Mouse (Mus musculus): ENCODE data around the gene Hdac1. TPM values are rescaled to one million over a fixed set of nuclear protein-coding genes. Genes with fewer than 3 reads are reported as not detected.

Hdac1 gene
- total RNA-seq, 1 experiment, result 96.0 TPM

GRCm38 (mm10) chr4:129584884-129585608 is 42.5 kb upstream of the Hdac1 start:
- Histone ChIP-seq H3K36me3 (ENCODE audit: control insufficient read depth, insufficient read depth, low read length, poor library complexity, severe bottlenecking) (no peaks in the 10 kb centered on the region), H3K4me1 (ENCODE audit: control insufficient read depth in 2 of 2, insufficient read depth in 2 of 2, low read length in 2 of 2, poor library complexity in 1 of 2) (peaks cover 0 to 13% of the 10 kb centered on the region in 2 experiments; a peak in 1 of 4 replicates), H3K4me3 (ENCODE audit: insufficient read depth in 1 of 2, low read depth in 1 of 2, low read length in 2 of 2, poor library complexity in 1 of 2, severe bottlenecking in 1 of 2) (peak overlapping the region; percentile 58 to 59; a peak in 3 of 4 replicates), H3K27ac (ENCODE audit: insufficient read depth, low read depth, low read length, poor library complexity, severe bottlenecking) (peak overlapping the region; percentile 74), H3K9ac (ENCODE audit: insufficient read depth, low read depth, low read length, poor library complexity, severe bottlenecking) (peak overlapping the region; percentile 81), H3K9me3 (ENCODE audit: control insufficient read depth, insufficient read depth, low read depth, low read length) (no peaks in the 10 kb centered on the region)
- TF ChIP-seq MAFK (IDR thresholded peaks at IDR 0.05; ENCODE audit: insufficient read depth, low read depth, low read length) (no peak), ZC3H11A (IDR thresholded peaks at IDR 0.05; ENCODE audit: borderline replicate concordance, low read depth, low read length) (no peak), HCFC1 (IDR thresholded peaks at IDR 0.05; ENCODE audit: borderline replicate concordance, insufficient read depth, low read length) (no peak)
- peak; percentile 82 for DNase-seq (ENCODE audit: low read depth, low spot score)
- in situ Hi-C loops (cut with MboI; ENCODE audit: low sequenced_read_pairs in 2 of 2, unreplicated experiment in 2 of 2), result no loop called here

- DNase-seq (ENCODE audit: low read depth, low spot score), result no peak
- Histone ChIP-seq H3K4me1 (ENCODE audit: control insufficient read depth in 2 of 2, insufficient read depth in 2 of 2, low read length in 2 of 2, poor library complexity in 1 of 2) (peaks cover 0 to 13% of the 10 kb centered on the region in 2 experiments; a peak in 1 of 4 replicates), H3K9me3 (ENCODE audit: control insufficient read depth, insufficient read depth, low read depth, low read length) (no peaks in the 10 kb centered on the region), H3K27ac (ENCODE audit: insufficient read depth, low read depth, low read length, poor library complexity, severe bottlenecking) (no peak overlapping the region; the same call in 1 of the 2 replicates), H3K4me3 (ENCODE audit: insufficient read depth in 1 of 2, low read depth in 1 of 2, low read length in 2 of 2, poor library complexity in 1 of 2, severe bottlenecking in 1 of 2) (peak overlapping the region; percentile 58 to 59; a peak in 1 of 4 replicates), H3K9ac (ENCODE audit: insufficient read depth, low read depth, low read length, poor library complexity, severe bottlenecking) (no peak overlapping the region; the same call in 1 of the 2 replicates), H3K36me3 (ENCODE audit: control insufficient read depth, insufficient read depth, low read length, poor library complexity, severe bottlenecking) (no peaks in the 10 kb centered on the region)
- in situ Hi-C loops (cut with MboI; ENCODE audit: low sequenced_read_pairs in 2 of 2, unreplicated experiment in 2 of 2), result no loop called here
- TF ChIP-seq ZC3H11A (IDR thresholded peaks at IDR 0.05; ENCODE audit: borderline replicate concordance, low read depth, low read length) (no peak), ZNF384 (IDR thresholded peaks at IDR 0.05; ENCODE audit: low read depth, low read length) (no peak), HCFC1 (IDR thresholded peaks at IDR 0.05; ENCODE audit: borderline replicate concordance, insufficient read depth, low read length) (no peak), CHD2 (IDR thresholded peaks at IDR 0.05; ENCODE audit: low read depth, low read length) (no peak), MAFK (IDR thresholded peaks at IDR 0.05; ENCODE audit: insufficient read depth, low read depth, low read length) (no peak)
These were observed 41.9 kb upstream of the Hdac1 start for GRCm38 (mm10) chr4:129584370-129584769.

GRCm38 (mm10) chr4:129582251-129582650 is 39.7 kb upstream of the Hdac1 start:
- in situ Hi-C loops (cut with MboI; ENCODE audit: low sequenced_read_pairs in 2 of 2, unreplicated experiment in 2 of 2), result no loop called here
- Histone ChIP-seq H3K4me3 (ENCODE audit: insufficient read depth in 1 of 2, low read depth in 1 of 2, low read length in 2 of 2, poor library complexity in 1 of 2, severe bottlenecking in 1 of 2) (no peak overlapping the region), H3K9me3 (ENCODE audit: control insufficient read depth, insufficient read depth, low read depth, low read length) (no peaks in the 10 kb centered on the region), H3K9ac (ENCODE audit: insufficient read depth, low read depth, low read length, poor library complexity, severe bottlenecking) (peak overlapping the region; percentile 47; the same call in 1 of the 2 replicates), H3K27ac (ENCODE audit: insufficient read depth, low read depth, low read length, poor library complexity, severe bottlenecking) (no peak overlapping the region), H3K4me1 (ENCODE audit: control insufficient read depth in 2 of 2, insufficient read depth in 2 of 2, low read length in 2 of 2, poor library complexity in 1 of 2) (peaks cover 0 to 13% of the 10 kb centered on the region in 2 experiments; a peak in 1 of 4 replicates), H3K36me3 (ENCODE audit: control insufficient read depth, insufficient read depth, low read length, poor library complexity, severe bottlenecking) (no peaks in the 10 kb centered on the region)
- TF ChIP-seq HCFC1 (IDR thresholded peaks at IDR 0.05; ENCODE audit: borderline replicate concordance, insufficient read depth, low read length) (no peak), ZC3H11A (IDR thresholded peaks at IDR 0.05; ENCODE audit: borderline replicate concordance, low read depth, low read length) (no peak), CHD2 (IDR thresholded peaks at IDR 0.05; ENCODE audit: low read depth, low read length) (no peak), MAFK (IDR thresholded peaks at IDR 0.05; ENCODE audit: insufficient read depth, low read depth, low read length) (no peak), ZNF384 (IDR thresholded peaks at IDR 0.05; ENCODE audit: low read depth, low read length) (no peak)
- DNase-seq (ENCODE audit: low read depth, low spot score), result peak; percentile 45

GRCm38 (mm10) chr4:129580347-129580746 is 37.8 kb upstream of the Hdac1 start:
- Histone ChIP-seq H3K36me3 (ENCODE audit: control insufficient read depth, insufficient read depth, low read length, poor library complexity, severe bottlenecking) (no peaks in the 10 kb centered on the region), H3K27ac (ENCODE audit: insufficient read depth, low read depth, low read length, poor library complexity, severe bottlenecking) (peak overlapping the region; percentile 16; the same call in 1 of the 2 replicates), H3K4me1 (ENCODE audit: control insufficient read depth in 2 of 2, insufficient read depth in 2 of 2, low read length in 2 of 2, poor library complexity in 1 of 2) (peaks cover 0 to 10% of the 10 kb centered on the region in 2 experiments; a peak in 1 of 4 replicates), H3K4me3 (ENCODE audit: insufficient read depth in 1 of 2, low read depth in 1 of 2, low read length in 2 of 2, poor library complexity in 1 of 2, severe bottlenecking in 1 of 2) (no peak overlapping the region), H3K9me3 (ENCODE audit: control insufficient read depth, insufficient read depth, low read depth, low read length) (no peaks in the 10 kb centered on the region), H3K9ac (ENCODE audit: insufficient read depth, low read depth, low read length, poor library complexity, severe bottlenecking) (no peak overlapping the region; the same call in 1 of the 2 replicates)
- peak; percentile 45 for DNase-seq (ENCODE audit: low read depth, low spot score)
- in situ Hi-C loops (cut with MboI; ENCODE audit: low sequenced_read_pairs in 2 of 2, unreplicated experiment in 2 of 2), result no loop called here
- TF ChIP-seq MAFK (IDR thresholded peaks at IDR 0.05; ENCODE audit: insufficient read depth, low read depth, low read length), result no peak
- no peak for TF ChIP-seq HCFC1 (IDR thresholded peaks at IDR 0.05; ENCODE audit: borderline replicate concordance, insufficient read depth, low read length)
- TF ChIP-seq ZNF384 (IDR thresholded peaks at IDR 0.05; ENCODE audit: low read depth, low read length), result no peak
- no peak for TF ChIP-seq CHD2 (IDR thresholded peaks at IDR 0.05; ENCODE audit: low read depth, low read length)
- TF ChIP-seq ZC3H11A (IDR thresholded peaks at IDR 0.05; ENCODE audit: borderline replicate concordance, low read depth, low read length), result no peak

Data from ES-E14 (cell line).